In genomic region chr13:51208378-51209100, GRCm38 (mm10) we compare ENCODE assay signal across 7 mouse cellular contexts. TPM values are rescaled to one million over a fixed set of nuclear protein-coding genes. Genes with fewer than 3 reads are reported as not detected.
DNase-seq lines count a peak whose midpoint lies in the region; ATAC-seq and TF ChIP-seq lines count a peak whose summit lies in the region.

No protein-coding gene starts in this region.

- peak; percentile 55; the same call in 1 of the 2 replicates for ATAC-seq in heart, embryonic 11.5 days (replicated peaks; ENCODE audit: insufficient number of reproducible peaks, low FRiP score, low TSS enrichment)
- ATAC-seq in midbrain, embryonic 13.5 days, result peak; percentile 91
- no peak for ATAC-seq in monocyte, adult 5-6 weeks (replicated peaks; ENCODE audit: insufficient number of reproducible peaks, low FRiP score, low TSS enrichment, poor library complexity, severe bottlenecking)

- H3K27me3 ChIP-seq in E14TG2a.4 (ENCODE audit: insufficient read depth, low read length), result no peaks in the 10 kb centered on the region
- no peaks in the 10 kb centered on the region for H3K27me3 ChIP-seq in heart, embryonic 11.5 days (ENCODE audit: control insufficient read depth, insufficient read depth, low read length)
- H3K27me3 ChIP-seq in midbrain, embryonic 13.5 days, result no peaks in the 10 kb centered on the region

- H3K9ac ChIP-seq in heart, embryonic 11.5 days (ENCODE audit: low read depth, low read length), result no peak overlapping the region
- H3K9ac ChIP-seq in midbrain, embryonic 13.5 days (replicated peaks), result no peak overlapping the region

- peaks cover 51% of the 10 kb centered on the region for H3K4me1 ChIP-seq in E14TG2a.4 (replicated peaks; ENCODE audit: low read depth, low read length)
- H3K4me1 ChIP-seq in heart, embryonic 11.5 days (ENCODE audit: control insufficient read depth, insufficient read depth, low read length), result 0 out of 2 replicates have a peak, but pooled peaks cover 5% of the 10 kb centered on the region
- peaks cover 7% of the 10 kb centered on the region; the same call in 1 of the 2 replicates for H3K4me1 ChIP-seq in midbrain, embryonic 13.5 days (replicated peaks)

- no peak for TF ChIP-seq CTCF in E14TG2a.4 (conservative IDR thresholded peaks at IDR 0.05; ENCODE audit: low read length)
- TF ChIP-seq CTCF in layer of hippocampus, adult 2 months (conservative IDR thresholded peaks at IDR 0.05), result peak; percentile 76

- no peaks in the 10 kb centered on the region for H3K9me3 ChIP-seq in E14TG2a.4 (ENCODE audit: low read length)
- H3K9me3 ChIP-seq in heart, embryonic 11.5 days (replicated peaks; ENCODE audit: control insufficient read depth, low read length), result no peaks in the 10 kb centered on the region
- H3K9me3 ChIP-seq in midbrain, embryonic 13.5 days, result no peaks in the 10 kb centered on the region

- DNase-seq in brain, adult 2 months (ENCODE audit: low read depth, low spot score), result peak; percentile 53
- DNase-seq in layer of hippocampus, adult 2 months (ENCODE audit: low spot score in 2 of 2), result peak in 1 of 2 experiments; percentile 57
- DNase-seq in thymus, postnatal 10 days (ENCODE audit: low spot score in 2 of 2), result no peak

- H3K4me2 ChIP-seq in heart, embryonic 11.5 days, result no peak overlapping the region
- H3K4me2 ChIP-seq in midbrain, embryonic 13.5 days (replicated peaks), result no peak overlapping the region

- peak overlapping the region; percentile 29 for H3K4me3 ChIP-seq in E14TG2a.4 (replicated peaks; ENCODE audit: low read length)
- H3K4me3 ChIP-seq in heart, embryonic 11.5 days (ENCODE audit: low read depth, low read length), result no peak overlapping the region
- peak overlapping the region; percentile 22; the same call in 1 of the 2 replicates for H3K4me3 ChIP-seq in layer of hippocampus, adult 2 months
- H3K4me3 ChIP-seq in midbrain, embryonic 13.5 days (replicated peaks), result no peak overlapping the region

- no peak overlapping the region for H3K27ac ChIP-seq in heart, embryonic 11.5 days (ENCODE audit: low read depth, low read length)
- H3K27ac ChIP-seq in layer of hippocampus, adult 2 months, result 0 out of 2 replicates have a peak overlapping the region, but pooled peaks have one; percentile 5
- H3K27ac ChIP-seq in midbrain, embryonic 13.5 days, result 0 out of 2 replicates have a peak overlapping the region, but pooled peaks have one; percentile 17

- H3K36me3 ChIP-seq in E14TG2a.4 (ENCODE audit: insufficient read depth, low read length), result no peaks in the 10 kb centered on the region
- H3K36me3 ChIP-seq in heart, embryonic 11.5 days (ENCODE audit: control insufficient read depth, insufficient read depth, low read length), result no peaks in the 10 kb centered on the region
- H3K36me3 ChIP-seq in midbrain, embryonic 13.5 days, result no peaks in the 10 kb centered on the region

- 51% methylated on average over 18 of the region's 18 CpGs for WGBS in heart, embryonic 11.5 days (ENCODE audit: insufficient replicate concordance)
- WGBS in midbrain, embryonic 13.5 days, result 58% methylated on average over 18 of the region's 18 CpGs

RNA-seq across cellular contexts. Expression of gene Nxnl2, which starts 37.7 kb away (rescaled TPM):
- 0.69 and 1.2 TPM in 2 replicates for polyA plus RNA-seq in heart, embryonic 11.5 days (2014; fragmentation: Nextera tagmentation; extraction: Ambion mirVana)
- under 1 TPM in 1 of 2 experiments, not detected in 1; 0.31 TPM for total RNA-seq in layer of hippocampus, adult 2 months (2021)
- 0.50 and 0.67 TPM in 2 replicates for polyA plus RNA-seq in midbrain, embryonic 13.5 days (2015; fragmentation: Nextera tagmentation; extraction: Ambion mirVana)
- 2.0 TPM in 1 of 3 replicates, not detected in the others for total RNA-seq in monocyte, adult 5-6 weeks (2017)

Comparison
In these comparisons a context has a peak if more than half of its experiments do, and no peak if none do; other contexts are left out.
1. H3K4me3 ChIP-seq: peak in E14TG2a.4 (single experiment) and layer of hippocampus, adult 2 months (single experiment); none in heart, embryonic 11.5 days (single experiment) and midbrain, embryonic 13.5 days (single experiment).